Mouse (Mus musculus) CD8-positive naive resting alpha-beta T cell, adult 2 months (primary cell): ENCODE measurements around the gene Ptprt.

Experiments
- DNase-seq, 2 experiments: peaks; one replicate each; pipeline ENCODE4 v3.0.0; 2022; ENCODE audit warnings: low read depth in 2 of 2, low spot score in 2 of 2

Ptprt gene

GRCm38 (mm10) chr2:161982311-161982710 lies 678.6 kb downstream of the Ptprt start:
- DNase-seq: no peak

GRCm38 (mm10) chr2:161961179-161962163 lies 699.5 kb downstream of the Ptprt start:
- no peak for DNase-seq

GRCm38 (mm10) chr2:161945424-161945823 lies 715.5 kb downstream of the Ptprt start:
- DNase-seq: no peak

- no peak for DNase-seq
These were observed 716.3 kb downstream of the Ptprt start for GRCm38 (mm10) chr2:161944689-161945088.

GRCm38 (mm10) chr2:161941991-161942390 lies 719.0 kb downstream of the Ptprt start:
- no peak for DNase-seq

GRCm38 (mm10) chr2:161907214-161907613 lies 753.7 kb downstream of the Ptprt start:
- DNase-seq: no peak

GRCm38 (mm10) chr2:161902196-161902595 lies 758.8 kb downstream of the Ptprt start:
- no peak for DNase-seq

GRCm38 (mm10) chr2:161884446-161884845 lies 776.5 kb downstream of the Ptprt start:
- DNase-seq: no peak

GRCm38 (mm10) chr2:161882580-161882979 lies 778.4 kb downstream of the Ptprt start:
- DNase-seq: no peak

GRCm38 (mm10) chr2:161880941-161881340 lies 780.0 kb downstream of the Ptprt start:
- no peak for DNase-seq

GRCm38 (mm10) chr2:161865231-161865630 lies 795.7 kb downstream of the Ptprt start:
- no peak for DNase-seq

- no peak for DNase-seq
These were observed 802.1 kb downstream of the Ptprt start for GRCm38 (mm10) chr2:161858813-161859212.

GRCm38 (mm10) chr2:161858361-161858760 lies 802.6 kb downstream of the Ptprt start:
- no peak for DNase-seq

- DNase-seq: no peak
These were observed 825.9 kb downstream of the Ptprt start for GRCm38 (mm10) chr2:161835001-161835400.

- DNase-seq: no peak
These were observed 827.1 kb downstream of the Ptprt start for GRCm38 (mm10) chr2:161833846-161834245.

GRCm38 (mm10) chr2:161813326-161813725 lies 847.6 kb downstream of the Ptprt start:
- no peak for DNase-seq

- no peak for DNase-seq
These were observed 852.7 kb downstream of the Ptprt start for GRCm38 (mm10) chr2:161808086-161808801.

GRCm38 (mm10) chr2:161806287-161807007 lies 854.5 kb downstream of the Ptprt start:
- no peak for DNase-seq

- DNase-seq: no peak
These were observed 861.0 kb downstream of the Ptprt start for GRCm38 (mm10) chr2:161799946-161800345.

- no peak for DNase-seq
These were observed 893.4 kb downstream of the Ptprt start for GRCm38 (mm10) chr2:161767528-161767927.

GRCm38 (mm10) chr2:161713024-161713423 lies 947.9 kb downstream of the Ptprt start:
- DNase-seq: no peak
